Mouse (Mus musculus) bone marrow, adult 2 months (tissue): ENCODE measurements at regions not wholly inside any gene's neighbourhood (a gene's known extent, or its start where the extent isn't known, plus 50 kb on each side); places are given as distances from the start of the nearest gene placed in this dataset.

Source experiments
- CTCF ChIP-seq: fragments of 200-500 bp; IDR thresholded peaks from 2 replicates; pipeline ENCODE4 v1.5.1; 2011; ENCODE audit warnings: low read length, control low read depth; ENCODE audit not compliant: control insufficient read depth, insufficient read depth
- POLR2A ChIP-seq: fragments of 200-500 bp; IDR thresholded peaks from 2 replicates; pipeline ENCODE4 v1.6.1; 2011; ENCODE audit warnings: low read depth, mild to moderate bottlenecking, control low read depth, low read length, borderline replicate concordance; ENCODE audit not compliant: control insufficient read depth

DNA sequence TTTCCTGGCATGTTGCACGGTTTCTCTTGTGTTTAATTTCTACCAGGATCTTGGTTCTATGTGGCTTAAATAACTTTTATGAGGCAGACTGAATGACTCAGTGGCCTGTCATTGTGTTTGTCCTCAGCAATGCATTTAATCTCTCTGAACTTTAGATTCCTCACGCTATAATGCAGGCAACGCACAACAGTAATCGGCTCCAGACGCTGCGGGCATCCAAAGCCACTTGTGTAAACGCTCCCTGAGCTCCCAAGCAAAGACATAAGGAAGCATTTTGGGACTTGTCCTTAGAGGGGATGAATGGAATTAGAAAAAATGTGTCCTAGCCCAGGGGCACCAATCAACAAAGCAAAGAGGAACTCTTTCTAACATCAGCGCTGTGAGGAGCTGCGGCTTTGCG, 57.6 kb downstream of the Calml3 start:
- TF ChIP-seq POLR2A (no peak), CTCF (no peak)
